8 mouse cellular contexts compared by ENCODE assay signal in genomic region chr17:49432071-49432711, GRCm38 (mm10). TPM values are rescaled to one million over a fixed set of nuclear protein-coding genes. Genes with fewer than 3 reads are reported as not detected.
DNase-seq lines count a peak whose midpoint lies in the region; ATAC-seq and TF ChIP-seq lines count a peak whose summit lies in the region.

No protein-coding gene starts in this region.

- no peak for ATAC-seq in forebrain, embryonic 14.5 days
- no peak for ATAC-seq in forebrain, embryonic 16.5 days
- ATAC-seq in Patski, result peak; percentile 26
- ATAC-seq in megakaryocyte progenitor cell, adult 5-6 weeks (replicated peaks; ENCODE audit: poor library complexity), result peak; percentile 8

- no peak overlapping the region for H3K4me2 ChIP-seq in forebrain, embryonic 14.5 days (ENCODE audit: low read length)
- H3K4me2 ChIP-seq in forebrain, embryonic 16.5 days (ENCODE audit: low read length), result no peak overlapping the region

- POLR2A ChIA-PET in Patski (lab: Charles Lee), result interaction anchor here (0.7 kb wide), 1 partner anchor 15 kb away, joined by 3 read pairs; no protein-coding TSS in a partner anchor

- H3K9ac ChIP-seq in forebrain, embryonic 14.5 days (ENCODE audit: low read length), result no peak overlapping the region
- H3K9ac ChIP-seq in forebrain, embryonic 16.5 days (replicated peaks; ENCODE audit: low read depth, low read length), result no peak overlapping the region

- H3K4me3 ChIP-seq in forebrain, embryonic 14.5 days (ENCODE audit: low read depth, low read length), result no peak overlapping the region
- H3K4me3 ChIP-seq in forebrain, embryonic 16.5 days (replicated peaks; ENCODE audit: low read length), result no peak overlapping the region

- no peak for TF ChIP-seq CTCF in Patski (IDR thresholded peaks at IDR 0.05)

- H3K4me1 ChIP-seq in forebrain, embryonic 14.5 days (ENCODE audit: control insufficient read depth, insufficient read depth, low read length), result no peaks in the 10 kb centered on the region
- peaks cover 17% of the 10 kb centered on the region for H3K4me1 ChIP-seq in forebrain, embryonic 16.5 days (replicated peaks; ENCODE audit: control insufficient read depth, insufficient read depth, low read length)

- H3K27me3 ChIP-seq in forebrain, embryonic 14.5 days (replicated peaks; ENCODE audit: control insufficient read depth, insufficient read depth, low read length), result no peaks in the 10 kb centered on the region
- H3K27me3 ChIP-seq in forebrain, embryonic 16.5 days (replicated peaks; ENCODE audit: control insufficient read depth, insufficient read depth, low read length), result no peaks in the 10 kb centered on the region
- no peaks in the 10 kb centered on the region for H3K27me3 ChIP-seq in Patski

- CTCF ChIA-PET in Patski (lab: Charles Lee), result no interaction called here

- in situ Hi-C loops in Patski (cut with MboI; ENCODE audit: low pct_unique_long_range_greater_than_20kb), result no loop called here

- H3K36me3 ChIP-seq in forebrain, embryonic 14.5 days (ENCODE audit: control insufficient read depth, insufficient read depth, low read length), result peaks cover 9% of the 10 kb centered on the region; the same call in 1 of the 2 replicates
- H3K36me3 ChIP-seq in forebrain, embryonic 16.5 days (ENCODE audit: control insufficient read depth, insufficient read depth), result peaks cover 7% of the 10 kb centered on the region; the same call in 1 of the 2 replicates

- no peak overlapping the region for H3K27ac ChIP-seq in forebrain, embryonic 14.5 days (ENCODE audit: low read depth, low read length)
- no peak overlapping the region for H3K27ac ChIP-seq in forebrain, embryonic 16.5 days (ENCODE audit: low read length)

- 62% methylated on average over 4 of the region's 4 CpGs for WGBS in forebrain, embryonic 14.5 days
- WGBS in forebrain, embryonic 16.5 days, result 69% methylated on average over 4 of the region's 4 CpGs

- H3K9me3 ChIP-seq in forebrain, embryonic 14.5 days (replicated peaks; ENCODE audit: control insufficient read depth, low read length), result no peaks in the 10 kb centered on the region
- H3K9me3 ChIP-seq in forebrain, embryonic 16.5 days (ENCODE audit: control insufficient read depth, low read length), result no peaks in the 10 kb centered on the region

- DNase-seq in forebrain, embryonic 14.5 days (ENCODE audit: low spot score), result peak; percentile 54
- DNase-seq in Patski (ENCODE audit: low read depth, low spot score), result peak; percentile 73
- DNase-seq in heart, adult 8-10 months (ENCODE audit: low spot score), result peak; percentile 79
- peak; percentile 87 to 88 for DNase-seq in kidney, postnatal 25 days
- no peak for DNase-seq in thymus, postnatal 4 days
- no peak for DNase-seq in cerebellum, adult 8-10 months

RNA-seq across cellular contexts. Expression of gene Mocs1, which starts 4.0 kb away (rescaled TPM):
- 3.6 and 4.2 TPM in 2 replicates for polyA plus RNA-seq in forebrain, embryonic 14.5 days (2014; fragmentation: Nextera tagmentation; extraction: Ambion mirVana)
- polyA plus RNA-seq in forebrain, embryonic 16.5 days (2015; fragmentation: Nextera tagmentation; extraction: Ambion mirVana), result 2.8 and 5.1 TPM in 2 replicates
- 33.9 TPM for polyA plus RNA-seq in Patski (2021)
- total RNA-seq in heart, adult 8-10 months (2022), result 10 to 100 TPM; 23.0 to 29.5 (median 24.5) TPM
- 31.7 and 35.7 TPM in 2 replicates for total RNA-seq in megakaryocyte progenitor cell, adult 5-6 weeks (2015)
- 13.8 and 15.7 TPM in 2 replicates for total RNA-seq in megakaryocyte progenitor cell, adult 5-6 weeks (2017)

Comparison
In these comparisons a context has a peak if more than half of its experiments do, and no peak if none do; other contexts are left out.
1. ATAC-seq: peak in Patski (single experiment) and megakaryocyte progenitor cell, adult 5-6 weeks (single experiment); none in forebrain, embryonic 14.5 days (single experiment) and forebrain, embryonic 16.5 days (single experiment).
2. DNase-seq: peak in forebrain, embryonic 14.5 days (single experiment), Patski (single experiment), heart, adult 8-10 months (single experiment) and kidney, postnatal 25 days (2 of 2); none in thymus, postnatal 4 days (single experiment) and cerebellum, adult 8-10 months (single experiment).